In the genomic region with DNA sequence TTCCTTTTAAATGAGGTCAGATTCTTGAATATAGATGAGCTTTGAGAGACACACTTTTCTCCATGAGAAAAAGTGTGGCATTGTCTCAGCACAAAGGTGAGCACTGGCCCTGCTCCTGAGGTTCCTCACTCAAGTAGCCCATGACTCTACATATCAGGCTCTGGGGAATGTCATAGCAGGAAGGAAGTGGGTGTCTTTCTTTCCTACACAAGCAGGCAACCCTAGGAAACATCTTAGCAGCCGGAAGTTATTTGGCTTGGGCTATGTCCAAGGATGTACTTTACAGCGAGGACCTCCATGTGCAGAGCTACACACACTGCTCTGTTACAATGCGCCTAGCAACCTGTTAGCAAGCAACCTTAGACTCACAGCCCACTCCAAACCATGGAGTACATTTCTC, we compare ENCODE assay signal across 21 mouse cellular contexts.
A peak's percentile ranks its signal among the peaks of the same experiment; 100 is the strongest.
DNase-seq lines count a peak whose midpoint lies in the region; ATAC-seq and TF ChIP-seq lines count a peak whose summit lies in the region.
"Had no signal": no experiment of that assay in that cellular context is flagged by ENCODE, and none has a peak within 500 bp of the region (broad histone marks: within the 10 kb centered on the region; RNA-seq: fewer than 3 reads in every experiment).

No protein-coding gene starts in this region.

- H3K9me3 ChIP-seq in forebrain, embryonic 16.5 days (ENCODE audit: control insufficient read depth, low read length), result no peaks in the 10 kb centered on the region
- H3K9me3 ChIP-seq in forebrain, embryonic 12.5 days, result no peaks in the 10 kb centered on the region
- H3K9me3 ChIP-seq in heart, embryonic 12.5 days (replicated peaks), result no peaks in the 10 kb centered on the region
- H3K9me3 ChIP-seq in heart, embryonic 11.5 days (replicated peaks; ENCODE audit: control insufficient read depth, low read length), result no peaks in the 10 kb centered on the region
- H3K9me3 ChIP-seq in kidney, postnatal 0 days (replicated peaks; ENCODE audit: low read length), result no peaks in the 10 kb centered on the region
- H3K9me3 ChIP-seq in lung, embryonic 16.5 days (ENCODE audit: control insufficient read depth, low read length), result no peaks in the 10 kb centered on the region
- H3K9me3 ChIP-seq: embryonic facial prominence, embryonic 15.5 days; heart, embryonic 13.5 days; hindbrain, embryonic 10.5 days had no signal

- no peak for ATAC-seq in forebrain, embryonic 16.5 days
- no peak for ATAC-seq in forebrain, embryonic 12.5 days (ENCODE audit: low FRiP score)
- ATAC-seq in heart, embryonic 12.5 days (ENCODE audit: insufficient number of reproducible peaks, low FRiP score), result peak; percentile 56; the same call in 1 of the 2 replicates
- ATAC-seq in heart, embryonic 11.5 days (replicated peaks; ENCODE audit: insufficient number of reproducible peaks, low FRiP score, low TSS enrichment), result no peak
- ATAC-seq in kidney, postnatal 0 days (replicated peaks; ENCODE audit: low FRiP score, low read depth), result no peak
- ATAC-seq in lung, embryonic 16.5 days (ENCODE audit: low read depth), result peak; percentile 28; the same call in 1 of the 2 replicates
- ATAC-seq: intestine, postnatal 0 days had no signal

- no peaks in the 10 kb centered on the region for H3K36me3 ChIP-seq in forebrain, embryonic 16.5 days (ENCODE audit: control insufficient read depth, insufficient read depth)
- no peaks in the 10 kb centered on the region for H3K36me3 ChIP-seq in forebrain, embryonic 12.5 days (replicated peaks)
- H3K36me3 ChIP-seq in heart, embryonic 12.5 days, result no peaks in the 10 kb centered on the region
- no peaks in the 10 kb centered on the region for H3K36me3 ChIP-seq in heart, embryonic 11.5 days (ENCODE audit: control insufficient read depth, insufficient read depth, low read length)
- H3K36me3 ChIP-seq in kidney, postnatal 0 days (ENCODE audit: insufficient read depth, low read length), result no peaks in the 10 kb centered on the region
- H3K36me3 ChIP-seq in lung, embryonic 16.5 days (ENCODE audit: control insufficient read depth, insufficient read depth, low read length), result no peaks in the 10 kb centered on the region
- H3K36me3 ChIP-seq: embryonic facial prominence, embryonic 15.5 days; heart, embryonic 13.5 days; hindbrain, embryonic 10.5 days had no signal

- TF ChIP-seq CTCF in kidney, postnatal 0 days (IDR thresholded peaks at IDR 0.05; ENCODE audit: low read depth), result no peak

- H3K4me2 ChIP-seq in forebrain, embryonic 16.5 days (ENCODE audit: low read length), result no peak overlapping the region
- H3K4me2 ChIP-seq in forebrain, embryonic 12.5 days, result no peak overlapping the region
- no peak overlapping the region for H3K4me2 ChIP-seq in heart, embryonic 12.5 days
- H3K4me2 ChIP-seq in heart, embryonic 11.5 days, result no peak overlapping the region
- no peak overlapping the region for H3K4me2 ChIP-seq in kidney, postnatal 0 days (ENCODE audit: low read length)
- H3K4me2 ChIP-seq in lung, embryonic 16.5 days (ENCODE audit: low read depth, low read length), result no peak overlapping the region
- H3K4me2 ChIP-seq: embryonic facial prominence, embryonic 15.5 days; heart, embryonic 13.5 days; hindbrain, embryonic 14.5 days had no signal

- DNase-seq in kidney, postnatal 0 days (ENCODE audit: low spot score), result peak; percentile 10
- DNase-seq in kidney, adult 11 months, result no peak
- DNase-seq in lung, postnatal 36 days, result no peak
- DNase-seq: adrenal gland, postnatal 10 days; cerebellum, adult 11 months; cerebellum, adult 8-10 months; cerebellum, postnatal 14 days; embryo, embryonic 11 days; gastrocnemius, adult 2 months; gastrocnemius, postnatal 25 days had no signal

- WGBS in forebrain, embryonic 16.5 days, result 80% methylated on average over 3 of the region's 3 CpGs
- WGBS in forebrain, embryonic 12.5 days, result 89% methylated on average over 3 of the region's 3 CpGs
- 63% methylated on average over 3 of the region's 3 CpGs for WGBS in heart, embryonic 12.5 days
- WGBS in heart, embryonic 11.5 days (ENCODE audit: insufficient replicate concordance), result 74% methylated on average over 3 of the region's 3 CpGs
- 60% methylated on average over 3 of the region's 3 CpGs for WGBS in kidney, postnatal 0 days
- WGBS in lung, embryonic 16.5 days, result 55% methylated on average over 3 of the region's 3 CpGs

- H3K9ac ChIP-seq in forebrain, embryonic 16.5 days (replicated peaks; ENCODE audit: low read depth, low read length), result no peak overlapping the region
- H3K9ac ChIP-seq in forebrain, embryonic 12.5 days, result no peak overlapping the region
- no peak overlapping the region for H3K9ac ChIP-seq in heart, embryonic 12.5 days
- no peak overlapping the region for H3K9ac ChIP-seq in heart, embryonic 11.5 days (ENCODE audit: low read depth, low read length)
- H3K9ac ChIP-seq in kidney, postnatal 0 days (ENCODE audit: low read depth, low read length), result no peak overlapping the region
- H3K9ac ChIP-seq in lung, embryonic 16.5 days (ENCODE audit: low read length), result no peak overlapping the region
- H3K9ac ChIP-seq: embryonic facial prominence, embryonic 15.5 days; heart, embryonic 13.5 days; hindbrain, embryonic 14.5 days had no signal

- H3K4me1 ChIP-seq in forebrain, embryonic 16.5 days (replicated peaks; ENCODE audit: control insufficient read depth, insufficient read depth, low read length), result peaks cover 23% of the 10 kb centered on the region
- H3K4me1 ChIP-seq in forebrain, embryonic 12.5 days, result 0 out of 2 replicates have a peak, but pooled peaks cover 3% of the 10 kb centered on the region
- H3K4me1 ChIP-seq in heart, embryonic 12.5 days (replicated peaks), result peaks cover 15% of the 10 kb centered on the region; the same call in 1 of the 2 replicates
- no peaks in the 10 kb centered on the region for H3K4me1 ChIP-seq in heart, embryonic 11.5 days (ENCODE audit: control insufficient read depth, insufficient read depth, low read length)
- no peaks in the 10 kb centered on the region for H3K4me1 ChIP-seq in kidney, postnatal 0 days (replicated peaks; ENCODE audit: insufficient read depth, low read length)
- H3K4me1 ChIP-seq in lung, embryonic 16.5 days (replicated peaks; ENCODE audit: control insufficient read depth, insufficient read depth, low read length), result no peaks in the 10 kb centered on the region
- H3K4me1 ChIP-seq: hindbrain, embryonic 10.5 days had no signal

- no peak overlapping the region for H3K4me3 ChIP-seq in forebrain, embryonic 16.5 days (replicated peaks; ENCODE audit: low read length)
- no peak overlapping the region for H3K4me3 ChIP-seq in forebrain, embryonic 12.5 days (replicated peaks)
- no peak overlapping the region for H3K4me3 ChIP-seq in heart, embryonic 12.5 days
- H3K4me3 ChIP-seq in heart, embryonic 11.5 days (ENCODE audit: low read depth, low read length), result no peak overlapping the region
- H3K4me3 ChIP-seq in kidney, postnatal 0 days (replicated peaks; ENCODE audit: low read depth, low read length), result no peak overlapping the region
- no peak overlapping the region for H3K4me3 ChIP-seq in lung, embryonic 16.5 days (ENCODE audit: low read length)
- H3K4me3 ChIP-seq: embryonic facial prominence, embryonic 15.5 days; erythroblast, embryonic 14.5 days; gastrocnemius, adult 2 months; heart, embryonic 13.5 days; hindbrain, embryonic 10.5 days had no signal

- no peaks in the 10 kb centered on the region for H3K27me3 ChIP-seq in forebrain, embryonic 16.5 days (replicated peaks; ENCODE audit: control insufficient read depth, insufficient read depth, low read length)
- H3K27me3 ChIP-seq in forebrain, embryonic 12.5 days, result no peaks in the 10 kb centered on the region
- H3K27me3 ChIP-seq in heart, embryonic 12.5 days (replicated peaks), result no peaks in the 10 kb centered on the region
- H3K27me3 ChIP-seq in heart, embryonic 11.5 days (ENCODE audit: control insufficient read depth, insufficient read depth, low read length), result no peaks in the 10 kb centered on the region
- H3K27me3 ChIP-seq in kidney, postnatal 0 days (ENCODE audit: insufficient read depth, low read length), result no peaks in the 10 kb centered on the region
- H3K27me3 ChIP-seq in lung, embryonic 16.5 days (ENCODE audit: control insufficient read depth, insufficient read depth, low read depth, low read length), result no peaks in the 10 kb centered on the region
- H3K27me3 ChIP-seq: embryonic facial prominence, embryonic 15.5 days; heart, embryonic 13.5 days had no signal

- H3K27ac ChIP-seq in forebrain, embryonic 16.5 days (ENCODE audit: low read length), result peak overlapping the region; percentile 60
- no peak overlapping the region for H3K27ac ChIP-seq in forebrain, embryonic 12.5 days
- no peak overlapping the region for H3K27ac ChIP-seq in heart, embryonic 12.5 days (ENCODE audit: poor library complexity, severe bottlenecking)
- no peak overlapping the region for H3K27ac ChIP-seq in heart, embryonic 11.5 days (ENCODE audit: low read depth, low read length)
- H3K27ac ChIP-seq in kidney, postnatal 0 days, result no peak overlapping the region
- no peak overlapping the region for H3K27ac ChIP-seq in lung, embryonic 16.5 days (ENCODE audit: low read length)
- H3K27ac ChIP-seq: embryonic facial prominence, embryonic 15.5 days; gastrocnemius, adult 2 months; heart, embryonic 13.5 days; hindbrain, embryonic 10.5 days; hindbrain, embryonic 14.5 days had no signal

Comparison
In these comparisons a context has a peak if more than half of its experiments do, and no peak if none do; other contexts are left out.
1. ATAC-seq: peak in heart, embryonic 12.5 days (single experiment) and lung, embryonic 16.5 days (single experiment); none in forebrain, embryonic 16.5 days (single experiment), forebrain, embryonic 12.5 days (single experiment), heart, embryonic 11.5 days (single experiment) and kidney, postnatal 0 days (single experiment).